Mouse (Mus musculus) embryo, embryonic 10.5 days (tissue): ENCODE data around the gene Zfp622.

Experiments used
- DNase-seq: peaks from one replicate; pipeline ENCODE4 v3.0.0-alpha.2; 2015; ENCODE audit warnings: low spot score

Zfp622 gene

DNA sequence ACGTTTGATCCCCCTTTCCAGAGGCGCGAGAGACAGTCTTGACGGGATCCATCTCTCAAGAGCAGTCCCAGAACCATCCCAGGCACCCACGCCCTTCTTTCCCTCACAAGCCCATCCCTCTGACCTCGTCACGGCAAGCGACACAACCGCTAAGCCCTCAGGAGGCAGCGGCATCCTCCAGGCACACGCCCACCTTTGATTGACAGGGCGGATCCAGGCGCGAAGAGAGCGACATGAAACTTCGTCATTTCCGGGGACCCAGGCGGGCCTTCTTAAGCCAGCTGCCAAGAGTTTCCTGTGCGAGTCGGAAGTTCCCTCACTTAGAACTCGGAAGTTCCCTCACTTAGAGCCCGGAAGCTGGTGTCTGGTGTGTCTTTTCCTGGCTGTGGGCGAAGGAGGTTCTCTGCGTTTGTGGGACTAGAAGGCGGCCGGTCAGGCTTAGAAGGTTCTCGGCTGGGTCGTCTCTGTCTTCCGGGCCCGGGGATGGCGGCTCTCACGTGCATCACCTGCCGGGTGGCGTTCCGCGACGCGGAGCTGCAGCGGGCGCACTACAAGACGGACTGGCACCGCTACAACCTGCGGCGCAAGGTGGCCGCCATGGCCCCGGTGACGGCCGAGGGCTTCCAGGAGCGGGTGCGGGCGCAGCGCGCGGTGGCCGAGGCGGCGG is at the start of gene Zfp622:
Zfp622 (plus strand) TSS at position 300 of the 667 bp plus-strand sequence.
- DNase-seq = peak; percentile 99

GRCm38 (mm10) chr15:25934411-25934810 is 49.8 kb upstream of the Zfp622 start:
- DNase-seq = no peak

DNA sequence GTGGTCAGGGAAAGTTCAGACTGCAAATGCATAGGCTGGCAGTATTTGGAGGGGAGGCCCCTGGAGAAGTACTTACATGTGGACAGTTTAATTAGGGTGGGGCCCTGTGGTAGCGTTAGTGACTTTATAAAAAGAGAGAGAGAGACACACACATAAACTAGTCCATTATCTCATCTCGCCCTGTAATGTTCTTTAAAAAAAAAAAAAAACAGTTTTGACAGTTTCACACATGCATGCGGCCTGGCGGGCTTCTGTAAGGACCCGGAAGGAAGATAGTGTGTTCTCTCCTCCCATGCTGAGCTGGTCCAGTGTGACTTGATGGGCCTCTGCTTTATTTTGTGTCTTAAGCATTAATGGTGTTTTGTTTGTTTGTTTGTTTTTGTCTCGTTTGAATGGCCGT is 45.7 kb upstream of the Zfp622 start:
- no peak for DNase-seq

GRCm38 (mm10) chr15:25940397-25941377 is 43.5 kb upstream of the Zfp622 start:
- DNase-seq = peak; percentile 36

DNA sequence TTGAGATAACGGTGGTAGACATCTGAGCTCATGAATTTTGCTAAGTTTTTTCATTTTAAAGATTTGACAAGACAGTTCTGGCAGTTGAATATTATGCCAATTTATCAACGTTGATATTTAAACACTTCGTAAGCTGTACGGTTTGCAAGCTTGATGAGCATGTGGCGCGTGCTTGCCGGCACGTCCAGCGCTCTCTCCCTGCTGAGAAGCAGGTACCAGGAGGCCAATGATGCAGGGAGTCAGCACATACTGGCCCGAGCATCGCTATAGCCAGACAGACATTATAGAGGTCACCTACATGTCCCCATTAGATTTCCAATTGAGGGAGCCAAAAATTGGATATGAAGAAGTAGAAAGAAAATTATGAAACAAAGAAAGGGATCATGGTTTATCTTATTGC is 42.7 kb upstream of the Zfp622 start:
- no peak for DNase-seq

DNA sequence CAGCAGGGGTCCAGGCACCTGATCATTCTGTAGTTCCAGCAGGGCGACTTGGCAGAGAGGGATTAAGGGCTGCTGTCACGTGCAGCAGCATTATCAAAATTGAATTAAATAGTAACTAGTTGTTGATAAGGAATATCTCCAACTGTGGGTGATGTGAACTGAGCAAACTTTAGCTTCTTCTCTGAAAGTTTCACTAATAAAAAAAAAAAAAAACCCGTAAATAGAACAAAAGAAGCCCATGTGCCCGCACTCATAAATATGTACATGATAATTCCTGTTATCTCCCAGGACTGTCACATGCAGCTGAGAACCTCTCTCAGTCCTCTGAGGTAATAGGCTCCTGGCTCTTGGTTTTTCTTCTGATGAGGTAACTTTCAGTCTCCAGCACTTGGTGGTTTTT is 41.8 kb upstream of the Zfp622 start:
- DNase-seq = no peak

GRCm38 (mm10) chr15:25943386-25944137 is 40.6 kb upstream of the Zfp622 start:
- DNase-seq = no peak

GRCm38 (mm10) chr15:25945224-25945623 is 38.9 kb upstream of the Zfp622 start:
- no peak for DNase-seq

- DNase-seq = no peak
Observed at GRCm38 (mm10) chr15:25946482-25946881, 37.7 kb upstream of the Zfp622 start.

DNA sequence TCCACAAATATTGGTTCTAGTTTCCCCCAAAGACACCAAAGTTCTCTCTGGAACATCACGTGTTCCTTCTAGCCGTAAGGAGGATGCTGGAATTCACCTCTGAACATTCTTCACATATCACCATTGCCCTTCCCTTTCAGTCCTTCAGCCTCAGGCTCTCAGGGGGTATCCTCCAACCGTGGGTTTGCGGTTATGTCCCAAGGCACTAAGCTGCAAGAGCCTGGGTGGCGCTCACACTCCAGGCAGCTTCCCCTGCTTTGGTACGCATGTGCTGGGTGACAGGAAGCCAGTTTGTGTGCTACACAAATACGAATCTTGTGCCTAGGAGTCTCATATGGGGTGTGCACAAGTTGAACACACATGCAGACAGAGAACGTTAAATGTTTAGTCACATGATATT is 36.8 kb upstream of the Zfp622 start:
- no peak for DNase-seq

- DNase-seq = no peak
Observed at GRCm38 (mm10) chr15:25948257-25949223, 35.6 kb upstream of the Zfp622 start.

DNA sequence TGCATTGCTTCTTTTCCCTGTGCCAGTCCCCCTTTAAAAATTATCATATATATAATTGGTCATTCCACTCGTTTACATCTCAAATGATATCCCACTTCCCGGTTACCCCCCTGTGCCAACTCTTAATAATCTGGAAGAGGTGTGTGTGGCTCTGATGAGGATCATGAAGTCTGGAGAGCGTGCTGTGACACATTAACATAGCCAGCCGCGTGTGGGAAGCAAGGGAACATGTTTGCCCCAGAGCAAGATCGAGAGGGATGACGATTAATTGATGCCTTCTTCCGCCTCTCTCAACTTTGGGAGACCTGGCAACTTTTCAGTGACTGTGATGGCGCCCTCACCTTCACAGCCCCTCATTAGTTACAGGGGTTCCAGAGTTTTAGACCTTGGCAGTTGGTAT is 34.5 kb upstream of the Zfp622 start:
- DNase-seq = no peak

- DNase-seq = no peak
Observed at GRCm38 (mm10) chr15:25950584-25950983, 33.6 kb upstream of the Zfp622 start.

DNA sequence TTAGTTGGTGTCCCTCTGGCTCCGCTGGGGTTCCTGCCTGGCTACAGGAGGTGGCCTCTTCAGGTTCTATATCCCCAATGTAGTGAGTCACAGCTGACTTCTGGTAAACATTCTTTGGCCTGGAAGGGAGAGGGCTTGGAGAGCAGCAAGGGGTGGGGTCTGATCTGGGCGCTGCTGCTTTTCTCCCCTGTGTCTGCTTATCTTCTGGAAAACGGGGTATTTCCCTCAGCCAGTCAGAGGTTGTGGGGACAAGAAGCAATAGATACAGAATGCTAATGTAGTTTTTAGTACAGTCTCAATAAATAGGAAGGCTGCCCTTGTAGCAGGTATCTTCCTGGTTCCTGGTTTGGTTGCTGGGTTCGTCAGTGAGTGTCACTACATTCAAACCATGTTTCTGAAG is 33.1 kb upstream of the Zfp622 start:
- no peak for DNase-seq

DNA sequence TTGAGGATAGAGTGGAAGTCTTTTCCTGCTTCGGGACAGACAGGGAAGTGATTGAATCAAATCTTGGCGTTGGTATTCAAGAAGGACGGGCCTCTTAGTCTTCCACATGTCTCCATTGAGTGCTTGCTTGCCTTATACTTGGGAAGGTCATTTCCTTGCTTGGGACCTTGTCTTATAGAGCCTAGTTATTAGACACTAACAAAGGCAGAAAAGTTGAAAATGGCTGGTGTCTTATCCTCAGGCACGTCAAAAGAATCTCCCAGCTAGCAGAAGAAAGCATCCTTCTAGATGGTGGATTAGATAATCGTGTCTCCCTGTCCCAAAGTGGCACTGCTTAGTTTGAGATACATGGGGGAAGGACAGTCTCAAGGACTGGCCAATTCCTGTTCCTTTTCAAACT is 28.2 kb upstream of the Zfp622 start:
- no peak for DNase-seq

DNA sequence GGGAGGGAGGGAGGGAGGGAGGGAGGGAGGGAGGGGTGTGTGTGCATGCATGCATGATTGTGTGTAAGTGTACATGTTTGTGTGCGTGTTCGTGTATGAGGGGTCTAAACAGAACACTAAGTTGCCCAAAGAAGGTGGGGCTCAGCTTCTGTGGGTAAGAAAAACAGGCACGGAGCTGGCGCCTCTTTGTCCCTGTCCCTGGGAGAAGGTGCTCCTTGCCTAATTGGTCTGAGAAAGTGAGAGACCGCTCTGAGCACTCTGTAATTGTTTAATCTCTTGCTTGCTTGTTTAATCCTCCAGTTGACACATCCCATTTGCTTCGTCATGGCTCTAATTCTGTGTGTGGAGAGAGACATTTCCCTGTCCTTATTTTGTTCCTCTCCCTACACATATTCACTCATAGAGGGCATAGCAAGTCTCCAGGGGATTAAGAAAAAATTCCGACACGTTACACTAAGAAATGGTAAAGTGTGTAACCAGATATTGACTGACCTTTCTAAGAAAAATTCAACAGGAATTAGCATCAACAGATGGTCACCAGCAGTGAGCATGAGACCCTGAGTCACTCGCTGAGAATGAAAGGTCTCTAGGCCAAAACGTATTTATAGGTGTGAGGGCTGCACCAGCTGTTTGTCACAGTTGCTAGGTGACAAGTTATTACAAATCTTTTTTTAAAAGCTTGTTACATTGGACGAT is 27.6 kb upstream of the Zfp622 start:
- DNase-seq = peak; percentile 18

- DNase-seq = no peak
Observed at GRCm38 (mm10) chr15:25957651-25958050, 26.5 kb upstream of the Zfp622 start.

- peak; percentile 74 for DNase-seq
Observed at GRCm38 (mm10) chr15:25959375-25959774, 24.8 kb upstream of the Zfp622 start.

- no peak for DNase-seq
Observed at GRCm38 (mm10) chr15:25960231-25960630, 23.9 kb upstream of the Zfp622 start.

GRCm38 (mm10) chr15:25966220-25966774 is 17.9 kb upstream of the Zfp622 start:
- DNase-seq = no peak
